Mouse (Mus musculus) limb, embryonic 11.5 days (tissue): ENCODE data around the gene Vwa5b1. TPM values are rescaled to one million over a fixed set of nuclear protein-coding genes. Genes with fewer than 3 reads are reported as not detected.

Experiments
- ATAC-seq: fragments of 200-750 bp; cut with Nextera tagmentation; 2 replicates; pipeline ENCODE4 v1.8.0; 2017; ENCODE audit warnings: low read depth; ENCODE audit not compliant: insufficient number of reproducible peaks, low FRiP score, low TSS enrichment
- DNase-seq: peaks from one replicate; pipeline ENCODE4 v3.0.0-alpha.2; 2015; ENCODE audit warnings: low spot score
- H3K27ac ChIP-seq: fragments of 300-500 bp; sonication (generic); replicated peaks from 2 replicates; pipeline ENCODE4 v1.5.1; 2014; ENCODE audit warnings: low read depth, mild to moderate bottlenecking, low read length
- H3K27me3 ChIP-seq: fragments of 300-500 bp; sonication (generic); 2 replicates; pipeline ENCODE4 v1.6.1; 2014; ENCODE audit warnings: mild to moderate bottlenecking, low read length, mixed read lengths; ENCODE audit not compliant: control insufficient read depth, insufficient read depth
- H3K36me3 ChIP-seq: fragments of 300-500 bp; sonication (generic); 2 replicates; pipeline ENCODE4 v1.6.1; 2014; ENCODE audit warnings: mild to moderate bottlenecking, low read length, moderate library complexity, mixed read lengths; ENCODE audit not compliant: control insufficient read depth, insufficient read depth
- H3K4me1 ChIP-seq: fragments of 300-500 bp; sonication (generic); 2 replicates; pipeline ENCODE4 v1.6.1; 2014; ENCODE audit warnings: low read length, mixed read lengths; ENCODE audit not compliant: control insufficient read depth, insufficient read depth
- H3K4me2 ChIP-seq: fragments of 300-500 bp; sonication (generic); 2 replicates; pipeline ENCODE4 v1.6.1; 2014; ENCODE audit warnings: low read depth, mild to moderate bottlenecking, moderate library complexity; ENCODE audit not compliant: severe bottlenecking
- H3K4me3 ChIP-seq: fragments of 300-500 bp; sonication (generic); 2 replicates; pipeline ENCODE4 v1.5.1; 2014; ENCODE audit warnings: low read depth, low read length
- H3K9ac ChIP-seq: fragments of 300-500 bp; sonication (generic); 2 replicates; pipeline ENCODE4 v1.6.1; 2014; ENCODE audit warnings: mild to moderate bottlenecking, low read length
- H3K9me3 ChIP-seq: fragments of 300-500 bp; sonication (generic); 2 replicates; pipeline ENCODE4 v1.6.1; 2016; ENCODE audit warnings: low read length; ENCODE audit not compliant: control insufficient read depth
- WGBS: fragments of 180-500 bp; shearing (Covaris S2); extraction: QIAGEN DNeasy Blood & Tissue Kit; methylation state at CpG from one replicate; pipeline ENCODE4 v1.1.7; 2014; 5-methylcytosine and 5-hydroxymethylcytosine counted together
- polyA plus RNA-seq: library from polyadenylated mRNA; unstranded; fragments of >200 nt; fragmentation: Nextera tagmentation; extraction: Ambion mirVana; gene quantifications from 2 replicates; pipeline ENCODE4 v1.2.1, GENCODE M21; 2014

The Vwa5b1 gene
- polyA plus RNA-seq, 1 experiment from 2014 or later: 0.11 TPM

DNA sequence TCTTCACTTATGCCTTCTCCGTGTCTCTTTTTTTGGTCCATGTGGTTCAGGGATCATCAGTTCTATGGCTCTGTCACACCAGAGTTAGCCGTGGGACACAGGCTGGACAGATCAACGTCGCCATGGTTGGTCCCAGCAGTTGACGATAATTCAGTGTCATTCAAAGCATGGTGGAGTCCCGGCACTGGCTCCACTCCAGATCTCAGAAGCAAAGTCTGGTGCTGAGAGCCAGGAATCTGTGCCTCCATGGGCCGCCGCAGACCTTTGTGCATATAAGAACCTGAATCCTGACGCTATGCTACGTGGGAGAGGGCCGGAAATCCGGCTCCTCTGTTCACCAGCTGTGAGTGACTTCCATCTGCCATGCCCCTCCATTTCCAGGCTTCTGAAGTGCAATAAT, 100.1 kb downstream of the Vwa5b1 start:
- H3K4me1 ChIP-seq: no peaks in the 10 kb centered on the region
- H3K9ac ChIP-seq: no peak overlapping the region
- H3K27ac ChIP-seq: no peak overlapping the region
- no peak overlapping the region for H3K4me3 ChIP-seq
- ATAC-seq: no peak
- 84% methylated on average over 12 of the region's 12 CpGs for WGBS
- DNase-seq: no peak
- no peak overlapping the region for H3K4me2 ChIP-seq
- no peaks in the 10 kb centered on the region for H3K36me3 ChIP-seq
- H3K27me3 ChIP-seq: no peaks in the 10 kb centered on the region
- no peaks in the 10 kb centered on the region for H3K9me3 ChIP-seq

GRCm38 (mm10) chr4:138533877-138534276, 101.8 kb downstream of the Vwa5b1 start:
- H3K9me3 ChIP-seq: no peaks in the 10 kb centered on the region
- no peaks in the 10 kb centered on the region for H3K36me3 ChIP-seq
- H3K4me1 ChIP-seq: no peaks in the 10 kb centered on the region
- H3K27ac ChIP-seq: no peak overlapping the region
- ATAC-seq (no peak), DNase-seq (no peak)
- H3K27me3 ChIP-seq: no peaks in the 10 kb centered on the region
- WGBS: 92% methylated on average over 2 of the region's 2 CpGs
- no peak overlapping the region for H3K4me3 ChIP-seq
- H3K9ac ChIP-seq: no peak overlapping the region
- H3K4me2 ChIP-seq: no peak overlapping the region

- Histone ChIP-seq H3K4me3 (no peak overlapping the region), H3K9ac (no peak overlapping the region), H3K36me3 (no peaks in the 10 kb centered on the region), H3K27ac (no peak overlapping the region), H3K9me3 (no peaks in the 10 kb centered on the region), H3K4me1 (no peaks in the 10 kb centered on the region), H3K27me3 (no peaks in the 10 kb centered on the region), H3K4me2 (no peak overlapping the region)
- WGBS: 75% methylated on average over 2 of the region's 2 CpGs
- DNase-seq (no peak), ATAC-seq (no peak)
These were observed 103.9 kb downstream of the Vwa5b1 start for GRCm38 (mm10) chr4:138531761-138532160.

DNA sequence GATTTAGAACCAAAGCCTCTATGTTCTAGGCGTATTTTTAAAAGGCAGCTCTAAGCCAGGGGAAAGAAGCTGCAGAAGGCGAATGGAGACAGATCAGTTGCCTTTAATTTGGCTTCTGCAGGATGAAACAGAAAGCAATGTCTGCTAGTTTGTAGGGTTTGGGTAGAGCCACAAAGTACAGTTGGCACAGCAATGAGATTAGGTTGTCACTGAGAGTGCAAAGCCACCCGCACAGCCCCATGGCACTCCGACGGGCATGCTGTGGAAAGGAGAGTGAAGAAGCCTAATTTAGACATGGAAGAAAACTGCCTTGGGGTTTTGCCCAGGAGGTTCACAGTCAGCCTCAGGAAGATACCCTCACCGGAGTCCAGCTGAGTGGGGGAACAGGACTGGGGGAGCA, 105.7 kb downstream of the Vwa5b1 start:
- Histone ChIP-seq H3K4me2 (no peak overlapping the region), H3K27ac (no peak overlapping the region), H3K36me3 (no peaks in the 10 kb centered on the region), H3K27me3 (no peaks in the 10 kb centered on the region), H3K4me1 (no peaks in the 10 kb centered on the region), H3K9me3 (no peaks in the 10 kb centered on the region), H3K4me3 (no peak overlapping the region), H3K9ac (no peak overlapping the region)
- DNase-seq (no peak), ATAC-seq (no peak)
- 90% methylated on average over 6 of the region's 6 CpGs for WGBS

DNA sequence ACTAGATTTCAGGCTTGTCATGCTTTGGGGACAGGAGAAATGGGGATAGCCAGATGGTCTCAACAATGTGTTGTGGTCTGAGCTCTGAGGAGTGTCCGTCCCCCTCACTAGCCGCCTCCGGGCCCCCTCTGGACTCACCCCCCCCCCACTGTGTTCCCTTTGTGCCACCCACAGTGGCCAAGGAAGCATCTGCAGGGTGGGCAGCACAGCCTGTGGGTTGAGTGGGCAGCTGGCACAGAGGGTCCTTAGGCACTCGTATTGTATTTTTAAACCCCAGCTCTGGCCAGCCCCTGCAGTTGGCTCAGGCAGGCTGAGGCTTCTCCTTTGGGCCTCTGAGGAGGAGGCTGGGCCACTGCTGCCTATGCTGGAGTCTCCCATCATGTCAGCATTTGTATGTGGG, 110.0 kb downstream of the Vwa5b1 start:
- Histone ChIP-seq H3K4me2 (no peak overlapping the region), H3K9ac (no peak overlapping the region), H3K4me1 (no peaks in the 10 kb centered on the region), H3K27ac (no peak overlapping the region), H3K27me3 (no peaks in the 10 kb centered on the region), H3K36me3 (no peaks in the 10 kb centered on the region), H3K4me3 (no peak overlapping the region), H3K9me3 (no peaks in the 10 kb centered on the region)
- no peak for DNase-seq
- WGBS: 81% methylated on average over 4 of the region's 4 CpGs
- ATAC-seq: no peak

GRCm38 (mm10) chr4:138524769-138525168, 110.9 kb downstream of the Vwa5b1 start:
- no peak for ATAC-seq

GRCm38 (mm10) chr4:138523775-138524174, 111.9 kb downstream of the Vwa5b1 start:
- no peaks in the 10 kb centered on the region for H3K27me3 ChIP-seq
- H3K4me1 ChIP-seq: no peaks in the 10 kb centered on the region
- H3K9ac ChIP-seq: no peak overlapping the region
- no peak for DNase-seq
- 27% methylated on average over 7 of the region's 7 CpGs for WGBS
- no peak for ATAC-seq
- H3K9me3 ChIP-seq: no peaks in the 10 kb centered on the region
- no peak overlapping the region for H3K4me2 ChIP-seq
- no peaks in the 10 kb centered on the region for H3K36me3 ChIP-seq
- no peak overlapping the region for H3K4me3 ChIP-seq
- no peak overlapping the region for H3K27ac ChIP-seq

More at GRCm38 (mm10) chr4:138524769-138525168, 110.9 kb downstream of the Vwa5b1 start:
- Histone ChIP-seq H3K9me3 (no peaks in the 10 kb centered on the region), H3K4me3 (no peak overlapping the region), H3K27ac (no peak overlapping the region), H3K36me3 (no peaks in the 10 kb centered on the region), H3K4me1 (no peaks in the 10 kb centered on the region), H3K4me2 (no peak overlapping the region), H3K9ac (no peak overlapping the region), H3K27me3 (no peaks in the 10 kb centered on the region)
- WGBS: 80% methylated on average over 9 of the region's 9 CpGs
- DNase-seq: no peak

DNA sequence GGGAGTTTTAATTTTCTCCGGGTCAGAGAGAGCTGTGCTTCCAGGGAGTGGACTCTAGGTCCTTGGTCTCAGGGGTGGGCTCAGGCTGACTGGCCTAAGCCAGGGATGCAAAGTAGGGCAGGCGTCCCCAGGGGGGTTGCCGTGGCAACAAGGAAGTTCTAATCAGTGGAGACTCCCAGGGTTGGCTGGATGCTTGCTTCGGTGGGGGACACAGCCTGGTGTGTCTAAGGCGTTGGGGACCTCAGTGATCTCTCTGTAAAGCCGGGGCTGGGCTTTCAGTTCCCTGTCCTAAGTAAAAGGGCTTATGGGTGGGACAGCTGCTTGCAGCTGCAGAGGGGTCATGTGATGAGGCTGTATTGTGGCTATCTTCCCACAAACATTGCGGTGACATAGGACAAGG, 113.4 kb downstream of the Vwa5b1 start:
- ATAC-seq (no peak), DNase-seq (no peak)
- Histone ChIP-seq H3K4me2 (no peak overlapping the region), H3K27me3 (no peaks in the 10 kb centered on the region), H3K36me3 (no peaks in the 10 kb centered on the region), H3K9me3 (no peaks in the 10 kb centered on the region), H3K4me3 (no peak overlapping the region), H3K27ac (no peak overlapping the region), H3K9ac (no peak overlapping the region), H3K4me1 (no peaks in the 10 kb centered on the region)
- WGBS: 15% methylated on average over 7 of the region's 7 CpGs

DNA sequence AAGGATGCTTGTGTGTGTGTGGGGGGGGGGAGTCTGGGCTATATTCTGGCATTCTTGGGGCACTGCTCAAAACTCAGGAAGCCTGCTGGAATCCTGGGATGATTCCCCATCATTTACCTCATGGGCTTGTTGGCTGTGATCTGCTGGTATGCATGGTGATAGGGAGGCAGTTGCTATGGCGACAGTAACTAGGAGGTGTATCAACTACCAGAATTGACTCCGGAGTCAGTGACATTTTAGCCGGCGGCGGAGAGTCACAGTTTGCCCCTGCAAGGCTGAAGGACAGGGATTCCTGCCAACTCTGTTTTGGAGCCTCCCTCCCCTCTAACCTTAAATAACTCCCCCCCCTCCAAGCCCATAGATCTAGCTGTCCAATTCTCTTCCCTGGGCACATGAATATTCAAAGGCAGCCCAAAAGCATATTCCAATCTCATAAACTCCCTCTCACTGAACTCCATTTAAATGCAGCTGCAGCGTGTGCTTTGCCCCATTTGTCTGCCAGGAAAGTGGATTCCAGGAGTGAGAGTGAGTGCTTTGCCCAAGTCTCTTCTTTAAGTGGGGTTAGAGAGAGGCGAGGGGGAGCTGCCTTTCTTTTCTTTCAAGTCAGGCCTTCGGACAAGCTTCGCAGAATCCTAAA, 118.4 kb downstream of the Vwa5b1 start:
- Histone ChIP-seq H3K4me2 (no peak overlapping the region), H3K4me1 (no peaks in the 10 kb centered on the region), H3K9me3 (no peaks in the 10 kb centered on the region), H3K4me3 (no peak overlapping the region), H3K27ac (no peak overlapping the region), H3K27me3 (no peaks in the 10 kb centered on the region), H3K36me3 (no peaks in the 10 kb centered on the region), H3K9ac (no peak overlapping the region)
- no peak for DNase-seq
- no peak for ATAC-seq
- WGBS: 49% methylated on average over 9 of the region's 9 CpGs
